Mouse (Mus musculus): ENCODE measurements around the gene Fthl17e.
"Not testable (repeated sequence)": the region's sequence is repeated elsewhere in the genome, so short reads cannot be mapped to it uniquely, and the experiment has no call there.

DNA sequence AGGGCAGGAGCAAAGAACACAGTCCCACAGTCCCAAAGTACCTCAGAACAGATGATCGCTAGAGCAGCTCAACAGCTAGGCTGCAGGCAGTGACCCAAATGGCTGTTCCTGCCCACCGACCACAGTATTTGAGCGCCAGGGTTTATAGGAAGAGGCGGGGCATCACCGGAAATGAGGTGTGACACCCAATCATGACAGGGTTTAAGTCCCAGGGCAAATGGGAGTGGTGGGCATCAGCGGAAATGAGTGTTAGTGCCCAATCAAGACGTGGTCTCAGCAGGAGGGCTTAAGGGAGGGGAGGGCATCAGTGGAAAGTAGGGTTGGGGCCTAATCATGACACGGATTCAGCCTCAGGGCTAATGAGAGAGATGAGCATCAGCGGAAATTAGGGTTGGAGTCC is 46.6 kb upstream of the Fthl17e start, which contains the start of gene Fthl17d:
- TF ChIP-seq JUND (IDR thresholded peaks at IDR 0.05; ENCODE audit: low read depth, low read length); EP300 (IDR thresholded peaks at IDR 0.05; ENCODE audit: low read depth in 1 of 2, low read length in 2 of 2); UBTF (IDR thresholded peaks at IDR 0.05; ENCODE audit: borderline replicate concordance, insufficient read depth, low read depth, low read length); POLR2A (IDR thresholded peaks at IDR 0.05; ENCODE audit: control insufficient read depth in 1 of 2, insufficient read depth in 1 of 2, low read depth in 1 of 2, low read length in 2 of 2, poor library complexity in 1 of 2); ELF1 (IDR thresholded peaks at IDR 0.05; ENCODE audit: low read depth, low read length); POLR2AphosphoS5 (IDR thresholded peaks at IDR 0.05; ENCODE audit: borderline replicate concordance, low read depth, low read length); ZC3H11A (IDR thresholded peaks at IDR 0.05; ENCODE audit: low read depth, low read length); CTCF (IDR thresholded peaks at IDR 0.05 in 2 of 3, conservative IDR thresholded peaks at IDR 0.05 in 1 of 3; ENCODE audit: control insufficient read depth in 1 of 3, insufficient read depth in 1 of 3, low read depth in 2 of 3, low read length in 3 of 3, poor library complexity in 1 of 3, severe bottlenecking in 1 of 3): not testable (repeated sequence)

All from MEL (cell line).